Mouse (Mus musculus): ENCODE data around the gene Prkca.

The Prkca gene

GRCm38 (mm10) chr11:108200679-108201586 lies 142.8 kb downstream of the Prkca start:
- no peak for DNase-seq

- DNase-seq, result no peak
Measured at GRCm38 (mm10) chr11:108199429-108199985, 144.2 kb downstream of the Prkca start.

GRCm38 (mm10) chr11:108198592-108198991 lies 145.1 kb downstream of the Prkca start:
- no peak for DNase-seq

GRCm38 (mm10) chr11:108197427-108198218 lies 146.1 kb downstream of the Prkca start:
- no peak for DNase-seq

- DNase-seq, result no peak
Measured at GRCm38 (mm10) chr11:108196796-108197195, 146.9 kb downstream of the Prkca start.

GRCm38 (mm10) chr11:108190298-108190697 lies 153.4 kb downstream of the Prkca start:
- DNase-seq, result no peak

GRCm38 (mm10) chr11:108189362-108189761 lies 154.4 kb downstream of the Prkca start:
- no peak for DNase-seq

- no peak for DNase-seq
Measured at GRCm38 (mm10) chr11:108182421-108182820, 161.3 kb downstream of the Prkca start.

GRCm38 (mm10) chr11:108181012-108181713 lies 162.6 kb downstream of the Prkca start:
- no peak for DNase-seq

GRCm38 (mm10) chr11:108178802-108179201 lies 164.9 kb downstream of the Prkca start:
- DNase-seq, result no peak

- no peak for DNase-seq
Measured at GRCm38 (mm10) chr11:108178258-108178657, 165.5 kb downstream of the Prkca start.

- DNase-seq, result no peak
Measured at GRCm38 (mm10) chr11:108176715-108177114, 167.0 kb downstream of the Prkca start.

GRCm38 (mm10) chr11:108171917-108172316 lies 171.8 kb downstream of the Prkca start:
- no peak for DNase-seq

GRCm38 (mm10) chr11:108171260-108171659 lies 172.5 kb downstream of the Prkca start:
- DNase-seq, result no peak

- DNase-seq, result no peak
Measured at GRCm38 (mm10) chr11:108170107-108170506, 173.6 kb downstream of the Prkca start.

- no peak for DNase-seq
Measured at GRCm38 (mm10) chr11:108165725-108166124, 178.0 kb downstream of the Prkca start.

GRCm38 (mm10) chr11:108162639-108163038 lies 181.1 kb downstream of the Prkca start:
- DNase-seq, result no peak

- no peak for DNase-seq
Measured at GRCm38 (mm10) chr11:108162110-108162509, 181.6 kb downstream of the Prkca start.

- DNase-seq, result no peak
Measured at GRCm38 (mm10) chr11:108160056-108160455, 183.7 kb downstream of the Prkca start.

GRCm38 (mm10) chr11:108158046-108158445 lies 185.7 kb downstream of the Prkca start:
- no peak for DNase-seq

- no peak for DNase-seq
Measured at GRCm38 (mm10) chr11:108157074-108157473, 186.7 kb downstream of the Prkca start.

- DNase-seq, result no peak
Measured at GRCm38 (mm10) chr11:108156107-108156506, 187.6 kb downstream of the Prkca start.

- no peak for DNase-seq
Measured at GRCm38 (mm10) chr11:108155088-108155580, 188.6 kb downstream of the Prkca start.

Measured in cerebellum, adult 8-10 months (tissue).